Mouse (Mus musculus) retina, adult 2 months (tissue): Measurements from ENCODE around the gene Ccdc93.

Experiments used
- DNase-seq: peaks from one replicate; pipeline ENCODE4 v3.0.0-alpha.2; 2012; ENCODE audit warnings: low read depth, low spot score

The Ccdc93 gene

DNA sequence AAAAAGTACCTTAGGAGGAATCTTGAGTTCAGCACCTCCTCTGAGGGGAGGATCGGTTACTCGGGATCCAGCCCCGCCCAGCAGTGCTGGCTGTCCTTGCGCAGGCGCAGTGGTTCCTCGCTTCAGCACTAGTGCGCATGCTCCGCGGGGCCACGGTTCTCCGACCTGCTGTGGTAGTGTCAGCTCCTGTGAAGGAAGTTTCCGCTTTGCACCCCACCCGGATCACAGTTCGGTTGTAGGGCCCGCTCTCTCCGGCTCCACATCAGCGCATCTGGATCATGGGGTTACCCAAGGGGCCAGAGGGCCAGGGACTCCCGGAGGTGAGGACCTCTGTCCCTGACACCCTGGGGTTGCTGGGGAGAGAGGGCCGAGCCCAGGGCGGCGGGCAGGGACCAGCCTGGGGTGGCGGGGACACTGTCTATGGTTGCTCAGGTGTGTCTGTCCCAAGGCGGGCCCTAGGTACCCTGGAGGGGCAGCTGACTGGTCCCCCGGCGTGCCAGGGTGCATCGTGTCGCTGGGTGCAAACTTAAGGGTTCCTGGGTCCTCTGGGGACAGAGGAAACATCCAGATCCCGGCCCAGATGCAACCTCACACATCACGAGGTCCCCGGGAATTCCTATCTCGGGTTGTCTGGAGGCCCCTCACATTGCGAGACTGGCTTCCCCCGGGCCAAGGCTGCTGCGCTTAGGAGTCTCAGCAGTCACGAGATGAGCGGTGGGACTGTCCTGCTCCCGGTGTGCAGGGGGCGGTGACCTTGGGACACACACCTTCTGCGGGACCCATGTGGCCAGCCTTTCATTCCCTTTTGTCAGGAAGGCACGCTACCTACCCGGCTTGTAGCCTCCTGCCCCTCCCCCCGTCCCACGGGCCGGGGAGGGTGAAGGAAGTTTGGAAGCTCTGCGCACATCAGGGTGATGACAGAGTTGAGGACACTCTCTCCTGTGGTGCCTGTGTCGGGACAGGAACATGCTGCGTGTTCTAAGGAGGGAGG is at the start of gene Ccdc93:
Gene Ccdc93, plus strand, starts transcription at position 112 of the 991 bp plus-strand sequence.
- DNase-seq, result peak; percentile 86

DNA sequence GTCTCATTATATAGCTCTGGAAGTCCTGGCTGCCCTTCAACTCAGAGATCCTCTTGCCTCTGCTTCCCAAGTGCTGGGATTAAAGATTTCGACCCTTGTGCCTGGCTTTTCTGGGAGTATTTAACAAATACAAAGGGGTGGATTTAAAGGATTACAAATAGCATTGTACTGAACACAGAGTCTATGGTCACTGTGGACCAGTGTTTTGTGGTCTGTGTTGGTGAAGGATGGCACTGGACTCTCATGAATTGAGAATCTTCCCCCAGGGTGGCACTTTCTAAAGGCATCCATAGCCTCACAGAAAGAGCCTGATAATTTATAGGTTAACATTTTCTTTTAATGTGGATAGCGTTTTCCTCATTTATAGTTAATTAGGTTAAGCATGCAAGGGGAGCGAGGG is 49.3 kb upstream of the Ccdc93 start:
- DNase-seq, result no peak

DNA sequence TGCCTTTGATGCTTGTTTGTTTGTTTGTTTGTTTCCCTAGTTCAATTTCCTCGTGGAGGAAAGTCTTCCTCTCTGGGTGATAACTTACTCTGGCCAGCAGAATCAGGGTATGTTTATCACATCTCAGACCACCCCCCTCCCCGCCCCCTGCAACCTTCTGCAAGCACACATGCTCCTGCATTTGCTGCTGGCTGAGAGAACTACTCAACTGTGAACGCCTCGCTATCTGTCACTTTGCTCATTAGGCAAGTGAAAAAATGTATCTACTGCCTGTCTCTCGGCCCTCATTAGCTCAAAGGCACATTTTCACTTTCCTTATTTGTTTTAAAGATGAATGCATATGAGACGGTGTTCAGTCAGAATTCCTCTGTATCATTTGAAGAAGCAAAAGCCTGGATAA is 42.5 kb upstream of the Ccdc93 start:
- DNase-seq, result no peak

DNA sequence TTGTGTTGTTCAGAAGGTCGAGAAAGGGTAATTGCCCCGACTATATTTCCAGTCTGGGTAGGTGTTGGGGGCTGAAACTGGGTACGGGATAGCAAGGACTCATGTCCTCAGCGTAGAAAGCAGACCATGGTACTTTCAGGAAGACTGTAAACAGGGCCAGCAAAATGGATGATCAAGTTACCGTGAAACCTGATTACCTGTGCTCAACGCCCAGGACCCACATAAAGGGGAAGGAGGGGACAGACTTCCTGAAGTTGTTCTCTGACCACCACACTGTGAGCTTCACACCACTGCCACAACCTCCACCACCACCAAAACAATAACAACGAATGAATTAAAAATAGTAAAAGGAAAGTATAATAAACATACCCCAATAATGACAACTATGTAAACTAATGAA is 42.1 kb upstream of the Ccdc93 start:
- no peak for DNase-seq

DNA sequence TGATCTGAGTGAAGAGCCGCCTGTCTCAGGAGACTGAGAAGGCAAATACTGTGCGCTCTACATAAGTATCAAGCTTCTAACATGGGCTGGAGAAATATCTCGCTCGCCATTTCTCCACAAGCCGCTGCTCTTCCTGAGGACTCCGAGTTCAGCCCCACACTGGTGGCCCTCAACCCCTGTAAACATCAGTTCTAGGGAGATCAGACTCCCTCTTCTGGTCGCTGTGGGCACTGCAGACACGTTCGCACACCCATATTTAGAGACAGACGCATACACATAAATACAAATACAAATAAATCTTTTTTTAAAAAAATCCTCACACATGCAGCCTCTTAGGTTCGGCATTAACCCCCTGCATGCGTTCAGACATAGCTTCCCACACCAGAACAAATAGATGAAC is 41.3 kb upstream of the Ccdc93 start:
- DNase-seq, result no peak

DNA sequence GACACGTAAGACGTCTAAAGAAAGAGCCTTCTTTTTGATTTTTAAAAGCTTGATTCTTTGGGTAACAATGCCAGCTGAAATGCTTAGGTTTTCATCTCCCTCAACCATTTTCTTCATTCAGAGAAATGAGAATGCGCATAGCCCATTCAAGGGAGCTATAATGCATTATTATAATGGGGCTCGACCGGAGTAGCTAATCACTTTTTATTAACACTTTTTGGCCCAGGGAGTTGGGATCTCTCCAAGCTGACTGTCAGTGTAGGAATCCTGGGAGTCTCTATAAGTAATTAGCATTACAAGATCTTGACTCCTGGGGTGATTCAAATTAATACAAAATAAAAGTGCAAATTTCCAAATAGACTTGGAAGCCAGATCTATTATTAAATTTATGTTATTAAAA is 40.8 kb upstream of the Ccdc93 start:
- DNase-seq, result no peak

DNA sequence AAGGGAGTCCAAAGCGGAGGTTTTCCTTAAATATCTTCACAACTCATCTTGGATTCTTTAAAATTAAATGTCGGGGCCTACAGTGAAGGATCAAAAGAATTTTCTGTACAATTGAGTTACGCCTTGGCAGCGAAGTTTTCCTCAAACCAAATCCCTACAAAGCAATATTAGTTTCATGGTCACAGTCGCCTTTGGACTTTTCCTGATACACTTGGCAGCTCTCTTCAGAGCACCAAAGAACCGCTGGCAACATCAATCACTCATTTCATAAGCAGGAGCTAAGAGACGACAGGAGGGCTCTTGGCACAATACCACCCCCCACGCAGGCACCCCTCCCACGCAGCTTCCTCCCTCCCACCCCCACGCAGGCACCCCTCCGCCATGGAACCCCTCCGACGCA is 40.4 kb upstream of the Ccdc93 start:
- DNase-seq, result no peak

DNA sequence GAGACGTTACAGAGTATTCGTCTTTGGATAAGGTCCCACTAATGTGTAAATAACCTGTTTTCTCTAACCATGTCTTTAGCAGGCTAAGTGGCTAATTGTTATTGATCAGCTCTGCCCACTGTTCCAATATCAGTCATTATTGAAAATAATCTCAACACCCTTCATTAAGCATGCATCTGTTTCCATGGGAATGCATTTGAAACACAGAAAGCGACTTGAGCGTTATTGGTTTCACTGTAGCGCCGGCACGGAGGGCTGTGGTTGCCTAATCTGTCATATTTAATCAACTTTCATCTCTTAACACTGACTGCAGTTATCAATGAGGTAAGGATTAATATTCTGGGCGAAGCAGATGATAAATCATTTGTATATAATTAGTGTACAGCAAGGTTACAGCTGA is 40.0 kb upstream of the Ccdc93 start:
- no peak for DNase-seq

DNA sequence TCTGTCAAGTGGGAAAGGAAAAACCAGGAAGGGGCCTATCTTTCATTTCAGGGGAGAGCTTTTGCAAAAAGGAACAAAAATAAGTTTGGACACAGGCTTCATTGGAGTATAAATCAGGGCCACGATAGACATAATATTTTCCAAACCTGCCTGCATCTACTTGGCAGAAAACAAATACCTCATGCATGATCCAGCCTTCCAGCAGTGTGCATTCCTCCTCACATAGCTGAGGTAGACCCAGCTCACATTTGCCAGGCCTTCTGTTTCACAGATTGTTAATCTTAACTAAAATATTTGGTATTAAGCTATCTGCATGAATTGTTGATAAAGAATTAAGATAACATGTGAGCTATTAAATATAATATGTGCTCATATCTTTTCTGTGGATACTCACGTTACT is 37.7 kb upstream of the Ccdc93 start:
- DNase-seq, result no peak

DNA sequence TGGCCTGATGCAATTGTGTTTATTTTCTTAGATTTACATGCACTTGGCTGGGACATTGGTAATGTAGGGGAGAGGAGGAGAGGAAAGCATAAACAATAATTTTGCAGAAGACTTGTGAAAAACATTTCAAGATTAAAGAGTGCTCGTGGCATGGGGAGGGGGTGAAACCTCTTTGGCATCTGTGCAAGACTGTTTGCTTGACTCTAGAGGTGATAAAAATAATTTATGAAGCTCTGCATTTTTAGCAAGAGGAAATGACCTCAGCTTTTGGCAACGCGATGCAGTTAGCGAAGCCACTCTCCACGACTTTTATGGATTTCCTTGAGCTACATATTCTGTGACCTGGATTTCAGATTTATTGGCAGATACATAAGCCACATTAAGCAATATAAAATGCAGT is 36.1 kb upstream of the Ccdc93 start:
- no peak for DNase-seq

DNA sequence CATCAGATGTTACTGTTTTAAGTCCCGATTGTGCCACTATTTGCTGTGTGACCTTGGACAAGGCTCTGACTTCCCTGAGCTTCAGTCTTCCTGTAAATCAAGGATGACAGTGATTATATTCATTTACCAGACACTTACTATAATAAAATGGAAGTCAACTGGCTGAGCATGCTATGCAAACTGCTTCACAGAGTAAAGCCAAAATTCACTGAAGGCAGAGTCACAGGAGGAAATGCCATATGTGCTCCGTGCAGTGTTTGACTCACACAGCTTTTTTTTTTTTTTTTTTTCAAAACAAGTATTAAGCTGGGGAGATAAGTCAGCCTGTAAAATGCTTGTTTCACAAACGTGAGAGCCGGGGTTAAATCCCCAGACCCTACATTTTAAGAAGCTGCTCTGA is 34.3 kb upstream of the Ccdc93 start:
- no peak for DNase-seq

DNA sequence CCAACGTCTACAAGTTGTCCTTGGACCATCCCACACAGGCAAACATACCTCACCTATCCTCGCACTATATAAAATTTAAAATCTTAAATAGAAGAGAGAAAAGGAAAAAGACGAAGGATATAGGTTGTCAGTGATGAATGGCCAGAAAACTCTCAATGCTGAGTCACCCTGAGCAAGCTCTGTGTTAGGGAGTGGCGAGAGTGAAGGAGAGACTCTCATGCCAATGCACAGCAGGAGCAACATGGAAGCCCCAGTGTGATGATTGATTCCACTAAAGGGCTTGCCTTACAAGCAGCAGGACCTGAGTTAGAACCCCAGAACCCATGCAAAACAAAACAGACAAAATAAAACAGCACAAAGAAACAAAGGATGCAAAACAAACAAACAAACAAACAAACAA is 32.6 kb upstream of the Ccdc93 start:
- DNase-seq, result no peak

DNA sequence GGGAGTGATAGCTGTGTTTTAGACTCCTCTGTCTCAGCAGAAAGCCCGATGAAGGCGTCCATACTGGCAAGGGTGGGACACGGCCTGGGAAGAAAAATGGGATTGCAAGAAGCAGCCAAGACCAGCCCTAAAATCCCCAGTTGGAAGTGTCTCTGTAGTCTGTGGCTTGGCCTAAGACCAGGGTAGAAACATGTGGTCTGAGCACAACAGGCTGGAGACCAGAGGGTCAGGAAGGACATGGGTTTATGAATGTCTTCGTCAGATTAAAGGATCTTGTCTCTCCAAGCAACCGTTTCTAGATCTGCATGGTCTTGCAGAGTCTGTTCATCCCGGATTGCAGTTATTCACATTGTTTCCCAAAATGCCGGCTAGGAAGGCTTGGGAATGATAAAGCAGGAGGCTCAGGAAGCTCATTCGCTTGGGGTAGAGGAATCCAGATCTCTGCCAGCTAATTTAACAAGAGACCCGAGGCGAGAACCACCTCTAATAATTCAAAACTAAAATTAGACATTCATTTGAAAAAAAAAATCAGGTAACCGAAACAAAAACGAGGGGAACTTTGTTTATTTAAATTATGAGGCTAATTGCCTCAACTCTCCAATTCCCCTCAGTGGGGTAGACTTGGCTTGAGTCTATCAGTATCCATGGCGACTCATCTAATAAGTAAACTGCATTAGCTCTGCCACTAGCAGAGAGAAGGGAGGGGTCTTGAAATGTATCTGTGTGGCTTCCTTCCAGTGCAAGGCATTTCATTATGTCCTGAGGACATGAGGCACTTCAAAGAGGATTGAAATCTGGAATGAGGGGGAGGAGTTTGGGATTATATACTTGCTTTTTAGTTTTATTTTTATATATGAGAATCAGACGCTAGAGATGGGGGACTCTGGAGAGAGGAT is 31.6 kb upstream of the Ccdc93 start:
- DNase-seq, result no peak

DNA sequence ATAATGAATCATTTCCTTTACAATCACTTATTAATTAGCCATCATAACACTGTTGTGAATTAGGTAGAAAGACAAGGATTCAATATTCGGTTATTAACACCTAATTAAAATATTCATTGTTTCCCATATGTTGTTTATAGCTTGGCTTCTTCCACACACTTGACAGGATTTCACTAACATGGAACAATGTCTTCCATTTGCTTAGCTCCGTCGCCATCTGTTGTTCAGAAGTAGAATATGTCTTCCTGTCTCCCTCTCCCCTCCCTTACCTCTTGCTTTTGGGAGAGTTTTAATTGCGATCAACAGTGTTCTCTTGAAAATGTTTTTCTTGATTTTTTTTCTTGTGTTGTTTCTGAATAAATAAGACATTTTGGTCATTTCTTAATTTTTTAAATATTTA is 30.6 kb upstream of the Ccdc93 start:
- DNase-seq, result peak; percentile 13

DNA sequence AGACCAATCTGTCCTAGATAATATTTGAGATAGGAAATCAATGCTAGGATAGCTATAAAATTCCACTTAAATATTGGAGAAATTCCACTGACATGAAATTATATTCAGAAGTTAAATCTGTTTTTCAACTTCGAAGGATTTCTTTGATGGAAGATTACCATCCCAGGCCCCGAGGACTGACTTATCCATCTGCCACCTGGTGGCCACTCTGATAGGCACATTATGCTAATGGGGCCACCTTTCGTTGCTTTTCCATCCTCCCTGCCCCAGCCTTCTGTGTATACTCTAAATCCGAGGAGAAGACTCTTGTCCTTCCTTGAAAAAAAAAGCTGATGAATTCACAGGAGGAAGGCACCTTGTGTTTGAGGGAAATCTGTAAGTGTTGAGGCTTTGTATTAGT is 11.8 kb upstream of the Ccdc93 start:
- DNase-seq, result no peak

DNA sequence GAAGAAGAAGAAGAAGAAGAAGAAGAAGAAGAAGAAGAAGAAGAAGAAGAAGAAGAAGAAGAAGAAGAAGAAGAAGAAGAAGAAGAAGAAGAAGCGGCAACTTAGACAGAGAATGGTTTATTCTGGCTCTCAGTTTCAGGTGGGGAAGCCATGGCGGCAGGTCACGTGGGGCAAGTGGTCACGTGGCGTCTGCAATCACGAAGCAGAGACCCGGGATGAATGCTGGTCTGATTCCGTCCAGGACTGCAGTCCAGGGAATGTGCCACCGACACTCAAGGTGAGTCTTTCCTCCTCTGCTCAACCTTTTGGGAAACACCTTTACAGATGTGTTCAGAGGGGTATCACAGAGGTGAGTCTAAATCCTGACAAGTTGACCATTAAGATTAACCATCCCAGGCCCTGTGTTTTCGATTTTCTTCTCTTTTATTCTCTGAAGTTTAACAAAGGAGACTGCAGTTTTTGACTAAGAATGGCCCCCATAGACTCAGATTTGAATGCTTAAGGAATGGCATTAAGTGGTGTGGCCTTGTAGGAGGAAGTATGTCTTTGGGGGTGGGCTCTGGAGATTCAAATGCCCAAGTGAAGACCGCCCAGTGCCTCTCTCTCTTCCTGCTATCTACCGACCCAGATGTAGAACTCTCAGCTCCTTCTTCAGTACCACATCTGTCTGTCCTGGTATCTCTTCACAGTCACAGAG is 11.1 kb upstream of the Ccdc93 start:
- DNase-seq, result no peak

DNA sequence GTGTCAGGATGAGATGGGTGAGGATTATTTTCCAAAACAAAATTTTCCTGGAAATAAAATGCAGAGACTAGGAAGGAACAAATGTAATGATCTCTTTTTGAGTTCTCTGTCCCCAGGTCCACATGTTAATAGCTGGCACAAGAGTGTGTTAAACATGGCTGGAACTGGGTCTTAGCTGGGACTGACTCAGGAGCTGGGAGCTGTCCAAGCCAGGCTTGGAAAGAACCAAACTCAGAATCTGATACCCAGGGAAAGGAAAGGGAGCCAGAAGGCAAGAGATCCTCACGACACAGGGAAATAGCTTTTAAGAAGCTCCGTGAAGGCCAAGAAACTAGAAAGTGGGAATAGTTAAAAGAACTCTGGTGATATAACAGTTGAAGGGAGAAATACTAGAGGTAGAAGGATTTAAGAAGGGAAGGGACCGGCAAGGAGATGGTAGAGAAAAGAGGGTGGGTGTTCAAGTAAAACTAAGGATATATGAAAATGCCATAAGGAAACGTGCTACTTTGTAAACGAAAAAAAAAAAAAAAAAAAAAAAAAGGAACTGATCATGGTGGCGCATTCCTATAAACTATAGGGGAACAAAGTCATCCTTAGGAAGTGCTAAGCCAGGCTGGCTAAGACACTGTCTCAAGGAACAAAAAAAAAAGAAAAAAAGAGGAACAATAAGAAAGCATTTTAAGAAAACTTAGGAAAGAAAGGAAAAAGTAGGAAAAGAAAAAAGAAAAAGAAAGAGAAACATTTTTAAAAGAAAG is 489 bp upstream of the Ccdc93 start:
- DNase-seq, result no peak

DNA sequence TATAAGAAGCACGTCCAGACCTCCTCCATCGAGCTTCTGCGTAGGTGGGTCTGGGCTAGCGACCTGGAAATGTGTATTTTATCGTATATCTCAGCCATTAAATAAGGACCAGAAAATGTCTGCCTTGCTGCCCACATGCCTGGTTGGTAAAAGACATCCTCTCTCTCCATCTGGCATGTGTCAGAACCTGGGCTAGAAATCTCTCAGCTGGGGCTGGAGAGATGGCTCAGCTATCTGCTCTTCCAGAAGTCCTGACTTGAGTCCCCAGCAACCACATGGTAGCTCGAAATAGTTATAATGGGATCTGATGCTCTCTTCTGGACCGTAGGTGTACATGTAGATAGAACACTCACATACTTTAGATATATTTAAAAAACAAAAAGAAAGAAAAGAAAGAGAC is 5.1 kb downstream of the Ccdc93 start:
- no peak for DNase-seq

DNA sequence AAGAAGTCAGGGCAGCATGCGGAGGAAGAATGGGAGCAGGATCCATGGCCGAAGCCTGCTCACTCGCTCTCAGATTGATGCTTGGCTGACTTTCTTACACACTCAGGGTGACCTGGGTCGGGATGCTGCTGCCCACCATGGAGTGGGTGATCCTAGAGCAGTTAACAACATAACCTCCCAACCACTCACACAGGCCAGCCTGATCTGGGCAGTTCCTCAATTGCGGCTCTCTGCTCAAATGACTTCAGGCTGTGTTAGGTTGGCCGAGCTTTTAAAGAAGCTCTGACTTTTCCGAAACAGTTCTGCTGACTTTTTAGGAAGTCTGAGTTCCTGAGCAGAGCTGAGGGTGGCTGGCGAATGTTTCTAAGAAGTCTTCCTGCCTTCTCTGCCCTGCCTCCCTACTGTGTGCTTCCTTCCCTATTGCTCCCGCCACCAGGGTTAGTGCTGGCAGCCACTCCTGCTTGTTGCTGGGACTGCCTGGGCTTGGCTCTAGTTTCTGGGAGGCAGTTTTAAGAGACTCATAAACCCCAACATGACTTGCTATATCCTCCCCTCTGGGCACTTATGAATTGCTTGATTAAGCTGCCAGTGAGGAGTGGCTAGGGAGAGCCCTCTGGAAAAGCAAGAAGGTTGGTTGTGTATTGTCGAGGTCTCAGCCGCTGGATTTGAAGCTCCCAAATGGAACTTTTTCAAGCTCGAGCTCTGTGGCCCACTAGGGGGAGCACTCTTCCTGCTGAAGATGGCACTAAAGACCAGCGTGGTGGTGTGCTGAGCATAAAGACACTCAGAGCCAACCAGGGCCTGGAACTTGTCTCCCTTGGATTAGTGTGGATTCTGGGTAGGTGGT is 9.9 kb downstream of the Ccdc93 start:
- DNase-seq, result peak; percentile 20

DNA sequence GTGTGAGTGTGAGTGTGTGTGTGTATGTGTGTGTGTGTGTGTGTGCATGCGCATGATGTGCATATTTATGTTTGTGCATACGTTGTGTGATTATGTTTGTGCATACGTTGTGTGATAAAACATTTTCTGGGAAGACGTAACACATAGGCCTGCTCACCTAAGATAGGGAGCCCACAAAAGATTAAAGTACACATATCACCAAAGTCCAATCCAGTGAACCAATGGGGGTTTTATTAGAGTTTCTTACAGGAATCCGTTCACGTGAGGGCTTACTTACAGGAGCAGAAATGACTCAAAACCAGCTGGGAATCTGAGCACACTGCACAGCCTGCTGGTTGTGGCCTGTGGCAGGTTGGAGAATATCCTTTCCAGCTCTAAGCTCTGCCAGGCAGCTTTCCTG is 13.3 kb downstream of the Ccdc93 start:
- DNase-seq, result no peak
